Mouse (Mus musculus) forebrain, embryonic 15.5 days (tissue): ENCODE results near the gene Wdr13. TPM values are rescaled to one million over a fixed set of nuclear protein-coding genes. Genes with fewer than 3 reads are reported as not detected.
"Not testable (repeated sequence)": the region's sequence is repeated elsewhere in the genome, so short reads cannot be mapped to it uniquely, and the experiment has no call there.

ENCODE experiments used
- ATAC-seq: fragments of 200-750 bp; cut with Nextera tagmentation; replicated peaks from 2 replicates; pipeline ENCODE4 v1.8.0; 2017; ENCODE audit warnings: mild to moderate bottlenecking, moderate TSS enrichment, moderate library complexity
- H3K27ac ChIP-seq: fragments of 300-500 bp; sonication (generic); replicated peaks from 2 replicates; pipeline ENCODE4 v1.5.1; 2015; ENCODE audit warnings: mild to moderate bottlenecking, inconsistent platforms
- H3K27me3 ChIP-seq: fragments of 300-500 bp; sonication (generic); 2 replicates; pipeline ENCODE4 v1.6.1; 2015; ENCODE audit warnings: inconsistent platforms
- H3K36me3 ChIP-seq: fragments of 300-500 bp; sonication (generic); 2 replicates; pipeline ENCODE4 v1.6.1; 2015; ENCODE audit warnings: mild to moderate bottlenecking, inconsistent platforms
- H3K4me1 ChIP-seq: fragments of 300-500 bp; sonication (generic); 2 replicates; pipeline ENCODE4 v1.6.1; 2015; ENCODE audit warnings: inconsistent platforms
- H3K4me2 ChIP-seq: fragments of 300-500 bp; sonication (generic); replicated peaks from 2 replicates; pipeline ENCODE4 v1.6.1; 2015; ENCODE audit warnings: mild to moderate bottlenecking, inconsistent platforms
- H3K4me3 ChIP-seq: fragments of 300-500 bp; sonication (generic); 2 replicates; pipeline ENCODE4 v1.5.1; 2015; ENCODE audit warnings: mild to moderate bottlenecking, inconsistent platforms
- H3K9ac ChIP-seq: fragments of 300-500 bp; sonication (generic); replicated peaks from 2 replicates; pipeline ENCODE4 v1.6.1; 2015; ENCODE audit warnings: mild to moderate bottlenecking, inconsistent platforms
- H3K9me3 ChIP-seq: fragments of 300-500 bp; sonication (generic); 2 replicates; pipeline ENCODE4 v1.6.1; 2016; ENCODE audit warnings: inconsistent platforms
- WGBS: fragments of 180-500 bp; shearing (Covaris S2); methylation state at CpG from one replicate; pipeline ENCODE4 v1.1.7; 2015; ENCODE audit warnings: mixed read lengths; 5-methylcytosine and 5-hydroxymethylcytosine counted together
- polyA plus RNA-seq: library from polyadenylated mRNA; unstranded; fragments of >200 nt; fragmentation: Nextera tagmentation; extraction: Ambion mirVana; gene quantifications from 2 replicates; pipeline ENCODE4 v1.2.1, GENCODE M21; 2015

The Wdr13 gene
- polyA plus RNA-seq, 1 experiment from 2014 or later, result 53.0 TPM

DNA sequence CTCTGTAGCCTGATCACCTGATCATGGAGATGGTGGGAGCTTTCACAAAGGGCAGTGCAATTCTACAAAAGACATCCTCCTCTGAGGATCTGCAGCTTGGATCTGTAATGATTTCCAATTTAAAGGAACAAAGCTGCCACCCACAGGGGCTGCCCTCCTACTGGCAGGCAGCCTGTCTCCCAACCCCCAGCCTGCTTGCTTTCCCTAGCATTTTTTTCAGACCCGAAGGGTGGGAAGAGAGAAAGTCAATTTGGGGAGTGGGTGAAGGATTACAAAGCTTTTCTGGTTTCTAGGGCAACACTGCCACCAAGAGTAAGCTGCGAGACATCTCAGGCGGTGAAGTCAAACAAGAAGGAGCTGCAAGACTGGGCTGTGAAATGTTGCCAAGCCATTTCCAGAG, 31.7 kb downstream of the Wdr13 start:
- Histone ChIP-seq H3K27me3 (no peaks in the 10 kb centered on the region), H3K27ac (peak overlapping the region; percentile 89), H3K4me3 (no peak overlapping the region), H3K4me1 (peaks cover 5% of the 10 kb centered on the region), H3K9ac (peak overlapping the region; percentile 19; the same call in 1 of the 2 replicates), H3K9me3 (no peaks in the 10 kb centered on the region), H3K36me3 (no peaks in the 10 kb centered on the region), H3K4me2 (no peak overlapping the region; the same call in 1 of the 2 replicates)
- ATAC-seq, result peak; percentile 60
- 28% methylated on average over 3 of the region's 3 CpGs for WGBS

DNA sequence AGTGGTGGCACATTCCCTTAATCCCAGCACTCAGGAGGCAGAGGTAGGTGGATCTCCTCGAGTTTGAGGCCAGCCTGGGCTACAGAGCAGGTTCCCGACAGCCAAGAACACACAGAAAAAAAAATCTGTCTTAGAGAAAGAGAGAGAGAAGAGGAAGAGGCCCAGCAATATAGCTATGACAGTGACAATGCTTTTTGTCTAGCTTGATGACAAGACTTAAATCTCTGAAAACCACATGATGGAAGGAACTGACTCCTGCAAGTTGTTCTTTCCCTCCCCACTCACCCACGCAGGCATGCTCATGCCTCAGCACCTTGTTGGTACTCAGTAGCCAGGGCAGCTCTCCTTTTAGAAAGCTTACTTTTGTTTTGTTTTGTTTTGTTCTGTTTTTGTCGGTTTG, 33.3 kb downstream of the Wdr13 start:
- H3K36me3 ChIP-seq, result no peaks in the 10 kb centered on the region
- 61% methylated on average over 4 of the region's 4 CpGs for WGBS
- no peaks in the 10 kb centered on the region for H3K9me3 ChIP-seq
- no peak overlapping the region for H3K4me2 ChIP-seq
- no peak overlapping the region for H3K27ac ChIP-seq
- peaks cover 5% of the 10 kb centered on the region for H3K4me1 ChIP-seq
- H3K27me3 ChIP-seq, result no peaks in the 10 kb centered on the region
- no peak overlapping the region for H3K4me3 ChIP-seq
- no peak for ATAC-seq
- no peak overlapping the region for H3K9ac ChIP-seq

DNA sequence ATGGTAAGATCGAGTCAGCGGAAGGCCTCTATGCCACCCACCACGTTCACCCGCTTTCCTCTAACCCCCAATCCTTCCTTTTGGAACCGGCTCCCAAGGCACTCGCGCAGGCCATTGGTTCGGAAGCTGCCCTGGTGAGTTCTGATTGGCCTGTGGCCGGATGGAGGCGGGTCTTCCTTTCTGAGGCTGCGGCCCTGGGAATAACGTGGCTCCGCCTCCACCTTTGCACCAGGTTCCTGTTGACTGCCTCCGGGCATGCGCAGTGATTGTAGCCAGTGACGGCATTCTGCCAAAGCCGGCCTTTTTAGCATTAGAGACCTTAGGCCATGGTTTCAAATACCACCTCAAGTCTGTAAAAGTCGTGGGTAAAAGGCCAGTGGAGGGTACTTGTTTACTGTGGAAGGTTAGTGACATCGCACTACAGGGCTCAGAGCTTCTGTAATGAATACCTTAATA, 35.9 kb downstream of the Wdr13 start:
- Histone ChIP-seq H3K4me1 (peaks cover 5% of the 10 kb centered on the region), H3K4me3 (peak overlapping the region; percentile 32), H3K36me3 (no peaks in the 10 kb centered on the region), H3K27me3 (no peaks in the 10 kb centered on the region), H3K4me2 (peak overlapping the region; percentile 33), H3K27ac (peak overlapping the region; percentile 63), H3K9ac (0 out of 2 replicates have a peak overlapping the region, but pooled peaks have one; percentile 15), H3K9me3 (no peaks in the 10 kb centered on the region)
- 16% methylated on average over 18 of the region's 19 CpGs for WGBS
- peak; percentile 92 for ATAC-seq

DNA sequence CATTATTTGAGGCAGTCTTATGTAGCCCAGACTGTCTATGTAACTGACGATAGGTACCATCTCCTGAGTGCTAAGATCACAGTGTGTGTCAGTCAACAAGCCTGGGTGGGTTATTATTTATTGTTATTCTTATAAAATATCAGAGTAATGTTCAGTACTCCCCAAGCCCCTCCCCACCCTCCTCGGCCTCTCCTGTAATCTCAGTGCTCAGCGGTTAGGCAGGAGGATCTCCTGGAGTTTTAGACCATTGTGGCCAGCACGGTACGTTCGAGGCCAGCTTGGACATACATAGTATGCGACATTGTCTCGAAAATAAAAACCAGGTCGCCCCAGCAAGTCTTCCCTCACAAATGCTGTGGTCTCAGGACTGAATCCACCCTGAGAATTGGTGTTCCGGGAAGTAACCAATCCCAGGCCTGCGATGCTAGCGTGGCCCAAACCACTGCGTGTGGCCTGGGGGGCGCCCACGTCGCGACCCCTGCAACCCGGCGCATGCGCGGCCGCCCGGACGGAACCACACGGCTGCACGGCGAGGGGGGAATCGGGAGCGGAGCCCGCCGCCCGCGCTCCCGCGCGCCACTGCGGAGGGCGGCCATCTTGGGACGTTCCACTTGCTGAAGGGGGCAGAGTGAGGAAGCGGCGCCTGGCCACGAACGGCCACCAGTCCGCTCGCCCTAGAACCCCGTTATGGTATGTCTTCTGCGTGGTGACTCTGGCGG, 36.5 kb downstream of the Wdr13 start:
- H3K4me1 ChIP-seq, H3K36me3 ChIP-seq, H3K9me3 ChIP-seq, H3K9ac ChIP-seq, H3K27me3 ChIP-seq: not testable (repeated sequence)
- Histone ChIP-seq H3K27ac (peak overlapping the region; percentile 63), H3K4me2 (peak overlapping the region; percentile 37), H3K4me3 (peak overlapping the region; percentile 32)
- 10% methylated on average over 17 of the region's 48 CpGs for WGBS
- peak; percentile 89 for ATAC-seq

DNA sequence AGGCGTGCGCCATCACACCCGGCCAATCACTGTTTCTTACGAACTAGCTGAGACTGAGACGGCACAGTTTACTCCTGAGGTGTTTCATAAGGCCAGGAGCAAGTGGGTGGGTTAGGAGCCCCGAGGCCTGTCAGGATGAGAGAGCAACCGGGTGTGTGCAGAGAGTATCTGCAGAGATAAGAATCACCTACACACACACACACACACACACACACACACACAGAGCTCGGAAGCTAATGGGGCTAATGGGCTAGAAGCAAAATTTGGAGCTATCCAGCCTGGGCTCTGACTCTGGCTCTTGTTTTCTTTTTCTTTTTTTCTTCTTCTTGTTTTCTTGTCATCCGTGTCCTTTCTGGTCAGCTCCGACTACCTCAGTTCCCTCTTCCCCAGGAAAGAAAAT, 37.1 kb downstream of the Wdr13 start:
- no peaks in the 10 kb centered on the region for H3K36me3 ChIP-seq
- H3K9me3 ChIP-seq, result no peaks in the 10 kb centered on the region
- 84% methylated on average over 10 of the region's 10 CpGs for WGBS
- no peak for ATAC-seq
- H3K4me3 ChIP-seq, result peak overlapping the region; percentile 31
- no peak overlapping the region for H3K9ac ChIP-seq
- H3K27me3 ChIP-seq, result no peaks in the 10 kb centered on the region
- H3K27ac ChIP-seq, result no peak overlapping the region
- H3K4me1 ChIP-seq, result peaks cover 2% of the 10 kb centered on the region
- peak overlapping the region; percentile 37 for H3K4me2 ChIP-seq

DNA sequence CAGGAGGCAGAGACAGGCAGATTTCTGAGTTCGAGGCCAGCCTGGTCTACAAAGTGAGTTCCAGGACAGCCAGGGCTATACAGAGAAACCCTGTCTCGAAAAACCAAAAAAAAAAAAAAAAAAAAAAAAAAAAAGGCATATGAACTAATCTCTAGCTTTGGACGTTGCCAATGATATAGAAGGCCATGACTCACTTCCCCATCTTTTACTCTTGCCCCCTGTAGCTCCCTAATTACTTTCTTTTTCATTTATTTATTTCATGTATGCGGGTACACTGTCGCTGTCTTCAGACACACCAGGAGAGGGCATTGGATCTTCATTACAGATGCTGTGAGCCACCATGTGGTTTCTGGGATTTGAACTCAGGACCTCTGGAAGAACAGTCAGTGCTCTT, 41.7 kb downstream of the Wdr13 start:
- not testable (repeated sequence) for H3K4me3 ChIP-seq, H3K4me1 ChIP-seq, H3K9ac ChIP-seq, H3K27ac ChIP-seq, H3K36me3 ChIP-seq, H3K27me3 ChIP-seq, H3K9me3 ChIP-seq, ATAC-seq, H3K4me2 ChIP-seq
- WGBS, result 70% methylated on average over 5 of the region's 5 CpGs

DNA sequence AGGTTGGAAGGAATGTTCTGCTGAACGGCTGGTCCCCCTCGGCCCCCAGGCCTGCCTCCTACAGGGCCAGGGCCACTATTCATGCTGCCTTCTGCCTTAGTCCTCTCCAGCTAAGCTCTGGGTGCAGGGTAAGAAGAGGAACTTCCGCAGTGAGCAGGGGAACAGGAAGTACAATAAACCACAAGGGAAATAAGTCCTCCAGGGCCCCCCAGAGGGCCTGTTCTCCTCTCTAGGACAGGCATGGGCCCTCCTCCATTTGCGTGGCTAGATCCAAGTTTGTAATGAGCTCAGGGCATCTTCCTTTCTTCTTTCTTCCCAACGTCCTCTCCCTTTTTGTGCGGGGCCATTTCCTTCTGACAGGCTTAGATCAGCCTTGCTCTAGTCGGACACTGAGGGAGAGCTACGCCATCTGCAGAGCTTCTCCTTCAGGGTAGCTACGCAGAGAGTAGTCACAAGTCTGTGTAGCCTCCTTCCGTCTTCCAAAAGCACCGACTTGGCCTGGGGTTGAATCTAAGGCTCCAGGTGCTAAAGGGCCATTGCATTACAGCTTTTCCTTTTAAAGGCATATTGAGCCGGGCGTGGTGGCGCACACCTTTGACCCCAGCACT, 42.2 kb downstream of the Wdr13 start, which contains the start of gene Was:
TSS of gene Was (minus strand) at position 153 of the 608 bp plus-strand sequence.
- no peaks in the 10 kb centered on the region for H3K27me3 ChIP-seq
- no peaks in the 10 kb centered on the region for H3K36me3 ChIP-seq
- no peak within 1 kb of the TSS for H3K4me3 ChIP-seq
- ATAC-seq, result no peak
- H3K9ac ChIP-seq, result no peak within 1 kb of the TSS
- 90% methylated on average over 14 of the region's 14 CpGs for WGBS
- H3K4me2 ChIP-seq, result no peak within 1 kb of the TSS
- no peak within 1 kb of the TSS for H3K27ac ChIP-seq
- H3K4me1 ChIP-seq, result no peaks in the 10 kb centered on the region
- no peaks in the 10 kb centered on the region for H3K9me3 ChIP-seq

DNA sequence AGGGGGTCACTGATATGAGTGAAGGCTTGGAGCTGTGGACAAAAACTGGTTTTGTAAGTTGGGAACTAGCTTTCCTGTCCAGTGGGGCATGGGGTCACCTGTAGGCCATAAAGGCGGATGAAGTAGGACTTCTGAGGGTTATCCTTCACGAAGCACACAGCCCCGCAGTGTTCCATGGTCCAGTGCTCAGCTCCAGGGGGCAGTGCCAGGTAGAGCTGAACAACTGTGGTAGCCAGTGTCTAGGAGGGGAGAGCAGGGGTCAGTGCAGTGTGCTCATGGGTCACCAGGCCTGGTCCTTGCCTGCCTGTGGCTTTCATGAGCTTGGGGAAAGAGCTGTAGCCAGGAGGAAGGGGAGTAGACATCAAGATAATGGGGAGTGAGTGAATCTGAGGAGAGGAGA, 42.9 kb downstream of the Wdr13 start:
- no peaks in the 10 kb centered on the region for H3K36me3 ChIP-seq
- no peak for ATAC-seq
- no peak overlapping the region for H3K27ac ChIP-seq
- no peak overlapping the region for H3K9ac ChIP-seq
- H3K9me3 ChIP-seq, result no peaks in the 10 kb centered on the region
- no peak overlapping the region for H3K4me3 ChIP-seq
- H3K4me1 ChIP-seq, result no peaks in the 10 kb centered on the region
- H3K4me2 ChIP-seq, result no peak overlapping the region
- H3K27me3 ChIP-seq, result no peaks in the 10 kb centered on the region
- WGBS, result 92% methylated on average over 3 of the region's 3 CpGs

DNA sequence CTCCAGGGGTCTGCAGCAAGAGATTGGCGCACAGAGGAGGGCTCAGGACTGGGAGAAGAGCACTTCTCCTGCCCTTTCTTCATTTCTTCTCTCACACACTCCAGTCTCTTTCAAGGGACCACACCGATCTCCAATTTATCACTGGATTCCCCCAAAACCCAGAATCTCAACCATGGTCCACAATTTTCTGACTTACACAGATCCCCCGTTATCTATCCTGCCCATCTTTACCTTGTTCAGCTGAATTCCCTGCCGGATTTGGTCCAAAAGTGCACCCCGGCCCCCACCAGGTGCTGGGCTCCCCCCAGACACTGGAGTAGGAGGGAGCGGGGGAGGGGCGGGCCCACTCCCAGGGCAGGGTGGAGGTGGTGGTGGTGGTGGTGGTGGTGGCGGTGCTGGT, 47.1 kb downstream of the Wdr13 start:
- Histone ChIP-seq H3K9ac (no peak overlapping the region), H3K9me3 (no peaks in the 10 kb centered on the region), H3K4me3 (no peak overlapping the region), H3K27ac (no peak overlapping the region), H3K4me2 (no peak overlapping the region), H3K27me3 (no peaks in the 10 kb centered on the region), H3K4me1 (no peaks in the 10 kb centered on the region), H3K36me3 (no peaks in the 10 kb centered on the region)
- 89% methylated on average over 7 of the region's 8 CpGs for WGBS
- no peak for ATAC-seq

DNA sequence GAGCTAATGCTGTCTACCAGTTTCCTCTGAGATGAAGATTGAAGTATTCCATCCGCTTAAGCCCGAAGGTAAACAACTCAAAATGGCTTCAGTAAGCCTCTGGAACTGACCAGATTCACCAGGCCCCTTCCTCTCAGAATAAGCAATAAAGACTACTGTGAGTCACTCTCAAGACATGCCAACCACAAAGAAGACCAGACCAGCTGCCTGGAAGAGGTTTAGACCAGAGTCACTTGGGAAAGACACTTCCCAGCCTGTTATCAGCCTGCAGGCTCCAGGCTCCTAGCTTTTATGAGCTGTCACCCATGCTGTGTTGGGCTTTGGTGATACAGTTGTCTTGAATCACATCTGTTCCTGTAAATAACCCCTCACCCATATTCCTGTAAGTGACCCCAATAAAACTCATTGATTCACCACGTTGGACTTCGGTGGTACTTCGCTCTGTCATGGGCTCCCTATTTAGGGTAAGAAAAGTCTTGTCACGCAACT, 47.9 kb downstream of the Wdr13 start:
- H3K9ac ChIP-seq, result no peak overlapping the region
- no peak for ATAC-seq
- no peaks in the 10 kb centered on the region for H3K27me3 ChIP-seq
- WGBS, result 87% methylated on average over 6 of the region's 6 CpGs
- no peaks in the 10 kb centered on the region for H3K36me3 ChIP-seq
- no peaks in the 10 kb centered on the region for H3K9me3 ChIP-seq
- no peak overlapping the region for H3K4me2 ChIP-seq
- no peak overlapping the region for H3K4me3 ChIP-seq
- no peak overlapping the region for H3K27ac ChIP-seq
- no peaks in the 10 kb centered on the region for H3K4me1 ChIP-seq

DNA sequence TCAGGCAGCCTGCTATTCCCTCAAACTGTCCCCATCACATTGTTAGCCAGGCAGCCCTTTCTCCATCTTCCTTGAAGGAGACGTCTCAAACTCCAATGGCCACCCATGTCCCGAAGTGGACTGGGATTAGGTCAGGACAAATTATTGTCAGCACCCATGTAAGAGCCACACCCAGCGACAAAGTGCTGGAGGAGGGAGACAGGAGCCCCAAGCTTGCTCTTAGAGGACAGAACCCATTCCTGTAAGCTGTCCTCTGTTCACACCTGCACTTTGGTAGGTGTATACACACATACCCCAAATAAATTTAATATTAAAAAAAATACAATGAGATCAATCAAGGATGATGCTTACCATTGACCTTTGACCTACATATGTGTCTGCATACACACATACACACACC, 57.6 kb downstream of the Wdr13 start:
- Histone ChIP-seq H3K4me3 (peak overlapping the region; percentile 58), H3K4me2 (peak overlapping the region; percentile 47), H3K4me1 (peaks cover 6% of the 10 kb centered on the region; the same call in 1 of the 2 replicates), H3K9ac (peak overlapping the region; percentile 49), H3K27ac (peak overlapping the region; percentile 85), H3K36me3 (peaks cover 5% of the 10 kb centered on the region; the same call in 1 of the 2 replicates), H3K27me3 (no peaks in the 10 kb centered on the region), H3K9me3 (no peaks in the 10 kb centered on the region)
- ATAC-seq, result peak; percentile 51
- WGBS, result 25% methylated on average over 3 of the region's 3 CpGs

DNA sequence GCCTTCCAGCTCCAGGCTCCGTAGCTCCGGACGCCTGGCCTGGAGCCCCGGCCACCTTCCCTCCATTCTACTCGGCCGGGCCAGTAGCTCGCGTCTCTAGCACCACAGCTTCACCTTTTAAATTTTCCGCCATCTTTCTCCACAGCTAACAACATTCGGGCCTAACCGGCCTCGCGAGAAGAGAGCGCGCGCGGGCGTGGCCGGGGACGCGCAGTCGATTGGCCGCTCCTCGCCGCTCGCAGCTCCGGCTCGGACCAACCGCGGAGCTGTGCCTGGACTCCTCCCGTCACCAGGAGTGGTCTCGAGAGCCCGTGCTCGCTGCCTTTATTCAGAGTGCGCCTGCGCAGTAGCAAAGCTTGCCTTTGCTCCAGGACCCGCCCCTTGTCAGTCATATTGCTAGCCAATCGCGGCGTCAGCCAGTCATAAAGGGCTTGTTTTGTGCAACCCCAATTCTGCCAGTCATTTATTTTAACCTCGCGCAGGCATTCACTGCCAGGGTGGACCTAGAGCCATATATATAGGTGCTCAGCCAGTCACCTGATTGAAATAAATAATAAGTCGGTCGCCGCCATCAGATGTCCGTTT, 58.2 kb downstream of the Wdr13 start, which contains the start of gene Suv39h1:
TSS of gene Suv39h1 (minus strand) at position 331 of the 585 bp plus-strand sequence.
- Histone ChIP-seq H3K9me3 (no peaks in the 10 kb centered on the region), H3K4me1 (peaks cover 6% of the 10 kb centered on the region; the same call in 1 of the 2 replicates), H3K9ac (peak within 1 kb of the TSS; percentile 57), H3K36me3 (peaks cover 6% of the 10 kb centered on the region; the same call in 1 of the 2 replicates), H3K27ac (peak within 1 kb of the TSS; percentile 85), H3K27me3 (no peaks in the 10 kb centered on the region), H3K4me3 (peak within 1 kb of the TSS; percentile 58), H3K4me2 (peak within 1 kb of the TSS; percentile 53)
- ATAC-seq, result peak; percentile 97
- 15% methylated on average over 46 of the region's 46 CpGs for WGBS
